Mouse (Mus musculus): Measurements from ENCODE around the gene Lpp. TPM values are rescaled to one million over a fixed set of nuclear protein-coding genes. Genes with fewer than 3 reads are reported as not detected.

Lpp gene
- polyA plus RNA-seq, 1 experiment from 2014 or later, result 12.2 TPM

GRCm38 (mm10) chr16:24469313-24469712, 76.0 kb downstream of the Lpp start:
- Histone ChIP-seq H3K27me3 (replicated peaks; ENCODE audit: control insufficient read depth, insufficient read depth, low read length) (no peaks in the 10 kb centered on the region), H3K9me3 (ENCODE audit: control insufficient read depth, low read length) (no peaks in the 10 kb centered on the region), H3K4me1 (replicated peaks; ENCODE audit: control insufficient read depth, insufficient read depth, low read length) (peaks cover 3% of the 10 kb centered on the region; the same call in 1 of the 2 replicates), H3K27ac (ENCODE audit: low read length) (no peak overlapping the region), H3K9ac (replicated peaks; ENCODE audit: low read depth, low read length) (no peak overlapping the region), H3K4me3 (replicated peaks; ENCODE audit: low read length) (no peak overlapping the region), H3K4me2 (ENCODE audit: low read length) (no peak overlapping the region), H3K36me3 (ENCODE audit: control insufficient read depth, insufficient read depth) (no peaks in the 10 kb centered on the region)
- 53% methylated on average over 3 of the region's 3 CpGs for WGBS
- ATAC-seq, result no peak

GRCm38 (mm10) chr16:24470601-24471000, 77.3 kb downstream of the Lpp start:
- H3K36me3 ChIP-seq (ENCODE audit: control insufficient read depth, insufficient read depth), result no peaks in the 10 kb centered on the region
- peaks cover 3% of the 10 kb centered on the region; the same call in 1 of the 2 replicates for H3K4me1 ChIP-seq (replicated peaks; ENCODE audit: control insufficient read depth, insufficient read depth, low read length)
- no peaks in the 10 kb centered on the region for H3K9me3 ChIP-seq (ENCODE audit: control insufficient read depth, low read length)
- WGBS, result 77% methylated on average over 1 of the region's 1 CpGs
- no peak overlapping the region for H3K27ac ChIP-seq (ENCODE audit: low read length)
- H3K27me3 ChIP-seq (replicated peaks; ENCODE audit: control insufficient read depth, insufficient read depth, low read length), result no peaks in the 10 kb centered on the region
- no peak overlapping the region for H3K4me3 ChIP-seq (replicated peaks; ENCODE audit: low read length)
- no peak overlapping the region for H3K4me2 ChIP-seq (ENCODE audit: low read length)
- no peak overlapping the region for H3K9ac ChIP-seq (replicated peaks; ENCODE audit: low read depth, low read length)
- ATAC-seq, result no peak

GRCm38 (mm10) chr16:24471029-24471428, 77.7 kb downstream of the Lpp start:
- 0 out of 2 replicates have a peak overlapping the region, but pooled peaks have one; percentile 27 for H3K27ac ChIP-seq (ENCODE audit: low read length)
- peak; percentile 19; the same call in 1 of the 2 replicates for ATAC-seq
- WGBS, result 75% methylated on average over 4 of the region's 4 CpGs

GRCm38 (mm10) chr16:24471801-24472200, 78.5 kb downstream of the Lpp start:
- Histone ChIP-seq H3K36me3 (ENCODE audit: control insufficient read depth, insufficient read depth) (no peaks in the 10 kb centered on the region), H3K27ac (ENCODE audit: low read length) (no peak overlapping the region), H3K4me2 (ENCODE audit: low read length) (no peak overlapping the region), H3K9me3 (ENCODE audit: control insufficient read depth, low read length) (no peaks in the 10 kb centered on the region), H3K4me3 (replicated peaks; ENCODE audit: low read length) (no peak overlapping the region), H3K9ac (replicated peaks; ENCODE audit: low read depth, low read length) (no peak overlapping the region), H3K27me3 (replicated peaks; ENCODE audit: control insufficient read depth, insufficient read depth, low read length) (no peaks in the 10 kb centered on the region), H3K4me1 (replicated peaks; ENCODE audit: control insufficient read depth, insufficient read depth, low read length) (peaks cover 6% of the 10 kb centered on the region; the same call in 1 of the 2 replicates)
- peak; percentile 56; the same call in 1 of the 2 replicates for ATAC-seq
- 32% methylated on average over 1 of the region's 1 CpGs for WGBS

More at GRCm38 (mm10) chr16:24471029-24471428, 77.7 kb downstream of the Lpp start:
- Histone ChIP-seq H3K27me3 (replicated peaks; ENCODE audit: control insufficient read depth, insufficient read depth, low read length) (no peaks in the 10 kb centered on the region), H3K4me1 (replicated peaks; ENCODE audit: control insufficient read depth, insufficient read depth, low read length) (peaks cover 4% of the 10 kb centered on the region; the same call in 1 of the 2 replicates), H3K9ac (replicated peaks; ENCODE audit: low read depth, low read length) (no peak overlapping the region), H3K36me3 (ENCODE audit: control insufficient read depth, insufficient read depth) (no peaks in the 10 kb centered on the region), H3K4me3 (replicated peaks; ENCODE audit: low read length) (no peak overlapping the region), H3K4me2 (ENCODE audit: low read length) (no peak overlapping the region), H3K9me3 (ENCODE audit: control insufficient read depth, low read length) (no peaks in the 10 kb centered on the region)

GRCm38 (mm10) chr16:24473966-24474365, 80.7 kb downstream of the Lpp start:
- Histone ChIP-seq H3K4me2 (ENCODE audit: low read length) (no peak overlapping the region), H3K27ac (ENCODE audit: low read length) (no peak overlapping the region), H3K9me3 (ENCODE audit: control insufficient read depth, low read length) (no peaks in the 10 kb centered on the region), H3K36me3 (ENCODE audit: control insufficient read depth, insufficient read depth) (no peaks in the 10 kb centered on the region), H3K27me3 (replicated peaks; ENCODE audit: control insufficient read depth, insufficient read depth, low read length) (no peaks in the 10 kb centered on the region), H3K4me3 (replicated peaks; ENCODE audit: low read length) (no peak overlapping the region), H3K9ac (replicated peaks; ENCODE audit: low read depth, low read length) (no peak overlapping the region), H3K4me1 (replicated peaks; ENCODE audit: control insufficient read depth, insufficient read depth, low read length) (peaks cover 6% of the 10 kb centered on the region; the same call in 1 of the 2 replicates)
- WGBS, result 81% methylated on average over 3 of the region's 3 CpGs
- ATAC-seq, result no peak

GRCm38 (mm10) chr16:24474781-24475180, 81.5 kb downstream of the Lpp start:
- Histone ChIP-seq H3K4me2 (ENCODE audit: low read length) (no peak overlapping the region), H3K4me1 (replicated peaks; ENCODE audit: control insufficient read depth, insufficient read depth, low read length) (peaks cover 6% of the 10 kb centered on the region; the same call in 1 of the 2 replicates), H3K36me3 (ENCODE audit: control insufficient read depth, insufficient read depth) (no peaks in the 10 kb centered on the region), H3K27ac (ENCODE audit: low read length) (no peak overlapping the region), H3K9me3 (ENCODE audit: control insufficient read depth, low read length) (no peaks in the 10 kb centered on the region), H3K27me3 (replicated peaks; ENCODE audit: control insufficient read depth, insufficient read depth, low read length) (no peaks in the 10 kb centered on the region), H3K9ac (replicated peaks; ENCODE audit: low read depth, low read length) (no peak overlapping the region), H3K4me3 (replicated peaks; ENCODE audit: low read length) (no peak overlapping the region)
- WGBS, result 67% methylated on average over 6 of the region's 6 CpGs
- no peak for ATAC-seq

GRCm38 (mm10) chr16:24475305-24475947, 82.1 kb downstream of the Lpp start:
- Histone ChIP-seq H3K4me2 (ENCODE audit: low read length) (no peak overlapping the region), H3K27ac (ENCODE audit: low read length) (no peak overlapping the region), H3K9me3 (ENCODE audit: control insufficient read depth, low read length) (no peaks in the 10 kb centered on the region), H3K36me3 (ENCODE audit: control insufficient read depth, insufficient read depth) (no peaks in the 10 kb centered on the region), H3K9ac (replicated peaks; ENCODE audit: low read depth, low read length) (no peak overlapping the region), H3K4me3 (replicated peaks; ENCODE audit: low read length) (no peak overlapping the region), H3K27me3 (replicated peaks; ENCODE audit: control insufficient read depth, insufficient read depth, low read length) (no peaks in the 10 kb centered on the region), H3K4me1 (replicated peaks; ENCODE audit: control insufficient read depth, insufficient read depth, low read length) (peaks cover 6% of the 10 kb centered on the region; the same call in 1 of the 2 replicates)
- ATAC-seq, result no peak
- WGBS, result 76% methylated on average over 8 of the region's 8 CpGs

GRCm38 (mm10) chr16:24476911-24477401, 83.6 kb downstream of the Lpp start:
- WGBS, result 48% methylated on average over 3 of the region's 3 CpGs
- no peak for ATAC-seq
- Histone ChIP-seq H3K9ac (replicated peaks; ENCODE audit: low read depth, low read length) (no peak overlapping the region), H3K4me3 (replicated peaks; ENCODE audit: low read length) (no peak overlapping the region), H3K4me2 (ENCODE audit: low read length) (no peak overlapping the region), H3K4me1 (replicated peaks; ENCODE audit: control insufficient read depth, insufficient read depth, low read length) (0 out of 2 replicates have a peak, but pooled peaks cover 3% of the 10 kb centered on the region), H3K36me3 (ENCODE audit: control insufficient read depth, insufficient read depth) (no peaks in the 10 kb centered on the region), H3K9me3 (ENCODE audit: control insufficient read depth, low read length) (no peaks in the 10 kb centered on the region), H3K27ac (ENCODE audit: low read length) (no peak overlapping the region), H3K27me3 (replicated peaks; ENCODE audit: control insufficient read depth, insufficient read depth, low read length) (no peaks in the 10 kb centered on the region)

- Histone ChIP-seq H3K9ac (replicated peaks; ENCODE audit: low read depth, low read length) (no peak overlapping the region), H3K4me1 (replicated peaks; ENCODE audit: control insufficient read depth, insufficient read depth, low read length) (0 out of 2 replicates have a peak, but pooled peaks cover 3% of the 10 kb centered on the region), H3K4me3 (replicated peaks; ENCODE audit: low read length) (no peak overlapping the region), H3K27me3 (replicated peaks; ENCODE audit: control insufficient read depth, insufficient read depth, low read length) (no peaks in the 10 kb centered on the region), H3K36me3 (ENCODE audit: control insufficient read depth, insufficient read depth) (no peaks in the 10 kb centered on the region), H3K9me3 (ENCODE audit: control insufficient read depth, low read length) (no peaks in the 10 kb centered on the region), H3K4me2 (ENCODE audit: low read length) (no peak overlapping the region), H3K27ac (ENCODE audit: low read length) (no peak overlapping the region)
- ATAC-seq, result no peak
- WGBS, result 73% methylated on average over 1 of the region's 1 CpGs
Measured at GRCm38 (mm10) chr16:24478006-24478405, 84.7 kb downstream of the Lpp start.
